Mouse (Mus musculus) cortical plate, adult 2 months (tissue): Measurements from ENCODE around the gene Mrpl10.

ENCODE experiments used
- CTCF ChIP-seq: fragments of 200-500 bp; IDR thresholded peaks from 2 replicates; pipeline ENCODE4 v1.5.1; 2011; ENCODE audit warnings: mild to moderate bottlenecking, control low read depth, low read length; ENCODE audit not compliant: insufficient read depth; ENCODE audit errors: extremely low read depth
- POLR2A ChIP-seq: fragments of 200-500 bp; IDR thresholded peaks from 2 replicates; pipeline ENCODE4 v1.6.1; 2011; ENCODE audit warnings: mild to moderate bottlenecking, low read length, control low read depth; ENCODE audit not compliant: insufficient read depth; ENCODE audit errors: extremely low read depth

DNA sequence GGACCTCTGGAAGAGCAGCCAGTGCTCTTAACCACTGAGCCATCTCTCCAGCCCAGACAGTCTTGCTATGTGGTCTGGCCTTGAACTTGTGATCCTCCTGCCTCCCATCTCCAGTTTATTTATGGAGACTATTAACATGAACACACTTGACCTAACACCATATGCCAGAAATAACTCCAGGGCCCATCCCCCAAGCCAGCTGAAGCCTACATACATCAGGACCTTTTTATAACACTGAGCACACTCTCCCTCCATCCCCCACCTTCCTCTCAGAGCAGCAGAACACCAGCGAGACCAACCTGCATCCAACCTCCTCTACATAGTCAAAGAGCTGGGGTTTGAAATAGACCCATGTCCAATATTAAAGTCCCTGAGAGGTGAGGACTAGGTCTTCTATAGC is 29.8 kb downstream of the Mrpl10 start:
- no peak for TF ChIP-seq POLR2A
- no peak for TF ChIP-seq CTCF
